In genomic region chr9:114797329-114798004, GRCm38 (mm10) we compare ENCODE assay signal across 8 mouse cellular contexts. TPM values are rescaled to one million over a fixed set of nuclear protein-coding genes. Genes with fewer than 3 reads are reported as not detected.
DNase-seq lines count a peak whose midpoint lies in the region; ATAC-seq lines count a peak whose summit lies in the region.

No protein-coding gene starts in this region.

- DNase-seq in adrenal gland, adult 8-10 months: peak; percentile 60
- DNase-seq in embryo, embryonic 11.5 days (ENCODE audit: low read depth, low spot score): peak; percentile 80
- peak; percentile 81 to 85 for DNase-seq in gastrocnemius, postnatal 4 days (ENCODE audit: low spot score in 2 of 2)
- DNase-seq in left cerebral cortex, postnatal 25 days (ENCODE audit: low spot score in 2 of 2): peak; percentile 89 to 92
- peak; percentile 89 for DNase-seq in midbrain, embryonic 10.5 days (ENCODE audit: low spot score)
- DNase-seq in right cerebral cortex, postnatal 36 days (ENCODE audit: low spot score in 2 of 2): peak; percentile 75 to 80
- DNase-seq in urinary bladder, postnatal 4 days (ENCODE audit: low spot score in 2 of 2): peak; percentile 79 to 89

- H3K4me3 ChIP-seq in intestine, embryonic 15.5 days (replicated peaks): no peak overlapping the region
- no peak overlapping the region for H3K4me3 ChIP-seq in midbrain, embryonic 10.5 days

- H3K27ac ChIP-seq in intestine, embryonic 15.5 days: no peak overlapping the region
- peak overlapping the region; percentile 34; the same call in 1 of the 2 replicates for H3K27ac ChIP-seq in midbrain, embryonic 10.5 days (replicated peaks)

- H3K27me3 ChIP-seq in intestine, embryonic 15.5 days (replicated peaks): no peaks in the 10 kb centered on the region
- no peaks in the 10 kb centered on the region for H3K27me3 ChIP-seq in midbrain, embryonic 10.5 days (ENCODE audit: low read depth, poor library complexity, severe bottlenecking)

- H3K4me1 ChIP-seq in intestine, embryonic 15.5 days (replicated peaks): 0 out of 2 replicates have a peak, but pooled peaks cover 3% of the 10 kb centered on the region
- peaks cover 72% of the 10 kb centered on the region for H3K4me1 ChIP-seq in midbrain, embryonic 10.5 days

- no peaks in the 10 kb centered on the region for H3K36me3 ChIP-seq in intestine, embryonic 15.5 days
- 0 out of 2 replicates have a peak, but pooled peaks cover 2% of the 10 kb centered on the region for H3K36me3 ChIP-seq in midbrain, embryonic 10.5 days

- 55% methylated on average over 11 of the region's 11 CpGs for WGBS in intestine, embryonic 15.5 days
- WGBS in midbrain, embryonic 10.5 days: 58% methylated on average over 11 of the region's 11 CpGs

- intact Hi-C loops in left cerebral cortex, postnatal 25 days (cut with DNase I): loop anchor here (1.0 to 5.0 kb wide), 3 partner anchors 89 to 464 kb away; no protein-coding TSS in a partner anchor

- H3K9ac ChIP-seq in intestine, embryonic 15.5 days: no peak overlapping the region

- no peaks in the 10 kb centered on the region for H3K9me3 ChIP-seq in intestine, embryonic 15.5 days
- no peaks in the 10 kb centered on the region for H3K9me3 ChIP-seq in midbrain, embryonic 10.5 days (replicated peaks)

- peak; percentile 84 for ATAC-seq in intestine, embryonic 15.5 days

- no peak overlapping the region for H3K4me2 ChIP-seq in intestine, embryonic 15.5 days (replicated peaks)

RNA-seq across cellular contexts. Expression of gene Cmtm7, which starts 15.8 kb away (rescaled TPM):
- total RNA-seq in adrenal gland, adult 8-10 months (2022): 10 to 100 TPM; 29.9 to 46.1 (median 34.1) TPM
- 10 to 100 TPM; 27.5 to 32.2 TPM for total RNA-seq in gastrocnemius, postnatal 4 days (2021)
- polyA plus RNA-seq in intestine, embryonic 15.5 days (2015; fragmentation: Nextera tagmentation; extraction: Ambion mirVana): 89.8 and 100 TPM in 2 replicates
- 1 to 10 TPM; 4.9 to 5.0 TPM for total RNA-seq in left cerebral cortex, postnatal 25 days (2021)
- 75.6 and 88.2 TPM in 2 replicates for polyA plus RNA-seq in midbrain, embryonic 10.5 days (2016; fragmentation: Nextera tagmentation; extraction: Ambion mirVana)

RNA-seq across cellular contexts. Expression of gene Cmtm8, which starts 46.5 kb away (rescaled TPM):
- 1 to 10 TPM; 4.0 to 9.9 (median 7.0) TPM for total RNA-seq in adrenal gland, adult 8-10 months (2022)
- 1 to 10 TPM; 3.3 to 3.9 TPM for total RNA-seq in gastrocnemius, postnatal 4 days (2021)
- 56.6 and 63.0 TPM in 2 replicates for polyA plus RNA-seq in intestine, embryonic 15.5 days (2015; fragmentation: Nextera tagmentation; extraction: Ambion mirVana)
- total RNA-seq in left cerebral cortex, postnatal 25 days (2021): 1 to 10 TPM; 2.2 to 2.5 TPM
- polyA plus RNA-seq in midbrain, embryonic 10.5 days (2016; fragmentation: Nextera tagmentation; extraction: Ambion mirVana): 21.7 and 32.1 TPM in 2 replicates

Comparison
In these comparisons a context has a peak if more than half of its experiments do, and no peak if none do; other contexts are left out.
1. RNA of gene Cmtm7, which starts 15.8 kb away (total RNA-seq): 29.9 to 46.1 TPM in adrenal gland, adult 8-10 months and 27.5 to 32.2 TPM in gastrocnemius, postnatal 4 days; 4.9 to 5.0 TPM in left cerebral cortex, postnatal 25 days; every median in the first group is over 4 times any median in the second.
2. Peak in every context shown above with its lines, with median percentiles within 50 percentile points of each other: DNase-seq.